Mouse (Mus musculus) B cell, adult 2 months (primary cell): ENCODE results near the gene Magea10.

Experiments
- DNase-seq, 2 experiments: peaks; one replicate each; pipeline ENCODE4 v3.0.0; 2022

The Magea10 gene

DNA sequence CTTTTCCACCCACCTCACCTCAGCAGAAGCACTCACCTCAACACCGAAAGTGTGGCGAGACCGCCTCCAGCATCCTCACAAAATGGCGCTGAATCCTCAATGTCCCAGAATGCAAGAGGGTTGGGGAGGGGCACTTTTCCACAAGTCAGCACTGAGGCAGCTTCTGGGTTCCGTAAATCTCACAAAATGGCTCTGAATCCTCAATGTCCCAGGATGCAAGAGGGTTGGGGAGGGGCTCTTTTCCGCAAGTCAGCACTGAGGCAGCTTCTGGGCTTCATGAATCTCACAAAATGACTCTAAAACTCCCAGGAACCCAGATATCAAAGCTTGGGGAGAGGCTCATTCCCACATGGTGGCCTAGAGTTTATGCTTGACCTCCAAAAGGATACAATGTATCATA lies at the start of gene Magea10:
TSS of gene Magea10 (minus strand) at position 101 of the 400 bp plus-strand sequence.
- no peak for DNase-seq

DNA sequence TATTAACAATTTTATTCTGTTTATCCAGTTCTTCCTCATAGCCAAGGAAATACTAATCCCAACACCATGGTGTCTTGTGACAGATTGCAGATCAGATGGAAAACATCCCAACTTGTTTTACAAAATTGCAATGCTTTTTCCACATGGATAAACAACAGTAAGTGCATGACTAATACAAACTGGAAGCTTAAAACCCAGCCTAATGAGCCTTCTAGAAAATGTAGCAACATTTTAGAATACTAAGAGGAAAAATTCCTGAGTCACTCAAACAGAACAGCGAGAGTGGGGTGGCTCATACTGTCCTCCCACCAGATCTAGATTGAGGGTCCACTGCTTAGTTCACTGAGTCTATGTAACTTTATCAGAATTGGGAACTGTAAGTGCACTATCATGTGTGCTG lies 4.7 kb downstream of the Magea10 start:
- no peak for DNase-seq
